Mouse (Mus musculus) cerebellum, postnatal 4 days (tissue): ENCODE results near the gene Il27.

Source experiments
- DNase-seq, 2 experiments: peaks; one replicate each; pipeline ENCODE4 v3.0.0; 2022; ENCODE audit warnings: low spot score in 2 of 2, mixed read lengths in 1 of 2

The Il27 gene

DNA sequence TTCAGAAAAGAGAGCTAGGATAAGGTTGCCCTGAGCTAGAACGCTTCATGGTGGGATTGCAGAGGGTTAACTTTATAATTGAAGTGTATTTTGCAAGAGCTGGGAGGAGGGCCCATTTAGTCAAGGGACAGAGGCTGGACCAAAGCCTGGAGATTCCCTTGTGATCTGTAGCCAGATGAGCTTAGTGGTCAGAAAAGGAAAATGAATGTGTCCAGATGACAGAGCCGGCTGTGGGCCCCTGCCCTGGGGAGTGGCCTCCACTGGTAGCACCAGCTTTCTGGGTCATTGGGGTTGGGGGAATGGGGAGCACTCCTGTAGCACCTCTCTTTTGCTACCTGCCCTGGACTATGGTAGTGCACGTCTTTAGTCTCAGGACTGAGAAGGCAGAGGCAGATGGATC lies 12.3 kb upstream of the Il27 start:
- no peak for DNase-seq

DNA sequence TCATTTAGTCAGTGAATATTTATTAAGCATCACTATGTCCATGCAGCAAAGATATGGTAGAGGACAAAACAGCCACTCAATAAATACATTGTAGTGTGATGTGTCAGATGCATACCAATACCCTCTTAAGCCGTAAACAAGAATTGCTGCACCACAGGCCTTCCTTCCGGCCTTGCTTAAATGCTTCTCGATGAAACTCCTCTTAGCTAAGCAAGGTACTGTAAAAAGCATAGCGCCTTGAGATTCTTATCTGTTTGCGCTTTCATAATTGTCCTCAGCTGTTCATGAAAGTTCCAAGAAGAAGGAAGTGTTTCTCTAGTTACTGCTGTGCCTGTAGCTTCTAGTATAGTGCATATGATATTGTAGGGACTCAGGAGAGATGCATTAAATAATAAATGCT lies 11.9 kb upstream of the Il27 start:
- no peak for DNase-seq

DNA sequence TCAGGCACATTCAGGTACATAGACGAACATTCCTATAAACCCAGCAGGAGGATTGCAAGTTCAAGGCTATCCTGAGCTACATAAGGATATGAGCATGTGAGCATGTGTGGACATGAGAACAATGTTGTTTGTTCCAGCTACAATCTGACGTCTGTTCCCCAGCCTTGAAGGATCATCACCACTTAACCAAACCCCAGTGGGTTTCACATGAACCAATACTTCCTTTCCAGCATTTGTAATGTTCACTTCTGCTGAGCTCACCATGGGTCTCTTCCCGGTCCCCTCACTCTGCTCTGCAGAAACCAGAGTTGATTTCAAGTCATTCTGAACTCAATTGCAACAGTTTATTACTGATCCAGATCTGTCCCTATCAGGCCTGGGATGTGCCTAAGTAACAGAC lies 7.9 kb upstream of the Il27 start:
- DNase-seq, result no peak

DNA sequence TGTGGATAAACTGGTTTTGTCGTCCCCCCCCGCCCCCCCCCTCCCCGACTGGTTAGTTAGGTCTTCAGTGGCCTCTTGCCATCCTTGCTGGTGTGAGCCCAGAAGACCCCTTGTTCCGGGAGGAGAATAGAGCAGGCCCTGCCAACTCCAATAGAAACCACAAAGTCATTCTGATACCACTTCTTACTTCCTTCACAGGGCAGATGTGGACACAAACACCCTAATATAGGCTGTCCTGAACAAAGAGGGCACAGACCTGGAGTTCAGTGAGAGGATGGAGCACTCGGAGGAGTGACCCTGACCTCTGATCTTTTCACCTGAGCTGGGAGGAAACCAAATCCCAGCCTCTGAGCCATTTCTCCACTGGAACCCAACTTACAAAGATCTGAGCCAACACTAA lies 7.2 kb upstream of the Il27 start:
- DNase-seq, result no peak

DNA sequence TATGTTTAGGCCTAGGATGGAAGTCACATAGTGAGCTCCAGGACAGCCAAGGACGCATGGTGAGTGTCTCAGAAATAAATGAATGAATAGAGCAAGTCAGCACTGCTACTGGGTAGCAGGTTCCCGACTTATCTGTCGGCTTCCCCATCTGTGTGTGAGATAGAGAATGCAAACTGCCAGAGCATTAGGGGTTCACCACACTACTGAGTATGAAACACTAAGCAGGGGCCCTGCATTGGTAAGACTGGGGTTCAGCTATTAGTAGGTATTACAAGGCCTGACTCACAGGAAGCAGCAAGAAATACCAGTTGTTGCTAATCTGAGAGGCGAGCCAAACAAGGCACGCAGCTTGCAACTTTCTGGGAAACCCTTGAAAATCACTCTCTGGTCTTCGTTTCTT lies 4.2 kb upstream of the Il27 start:
- DNase-seq, result no peak

DNA sequence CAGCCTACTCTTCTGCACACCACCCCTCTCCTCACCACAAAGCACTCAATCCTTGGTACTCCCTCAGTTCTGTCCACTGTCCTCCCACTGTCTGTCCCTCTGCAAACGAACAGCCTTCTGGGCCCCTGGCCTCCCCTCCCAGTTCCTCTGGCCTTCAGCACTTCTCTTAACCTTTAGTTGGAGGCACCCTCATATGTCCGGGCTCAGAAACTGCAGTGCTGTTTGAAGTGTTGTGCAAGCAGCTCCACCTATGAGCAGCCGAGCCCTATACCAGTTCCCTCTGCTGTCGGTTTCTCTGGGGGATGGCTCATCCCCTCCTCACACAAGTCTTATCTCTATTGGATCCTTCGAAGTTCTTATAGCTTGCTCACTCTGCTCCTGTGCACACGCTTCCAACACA lies 1.7 kb upstream of the Il27 start:
- DNase-seq, result no peak

DNA sequence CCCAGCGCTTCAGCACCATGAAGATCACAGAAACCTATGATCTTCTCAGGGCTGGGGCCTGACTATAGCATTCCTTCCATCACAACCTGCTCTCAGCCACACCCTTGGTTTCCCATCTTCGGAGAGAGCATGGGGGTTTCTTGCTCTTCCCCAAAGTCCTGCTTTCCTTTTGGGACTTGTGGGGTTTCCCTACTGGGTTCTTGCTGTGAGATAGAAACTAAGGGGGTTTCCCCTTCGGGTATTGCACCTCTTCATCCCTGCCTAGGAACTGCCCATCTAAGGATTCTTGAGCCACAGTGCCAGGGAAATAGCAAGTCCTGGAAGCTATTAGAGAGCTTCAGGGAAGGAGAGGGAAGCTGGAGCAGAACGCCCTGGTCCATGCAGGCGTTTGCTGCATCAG lies 1.1 kb upstream of the Il27 start:
- DNase-seq, result no peak

DNA sequence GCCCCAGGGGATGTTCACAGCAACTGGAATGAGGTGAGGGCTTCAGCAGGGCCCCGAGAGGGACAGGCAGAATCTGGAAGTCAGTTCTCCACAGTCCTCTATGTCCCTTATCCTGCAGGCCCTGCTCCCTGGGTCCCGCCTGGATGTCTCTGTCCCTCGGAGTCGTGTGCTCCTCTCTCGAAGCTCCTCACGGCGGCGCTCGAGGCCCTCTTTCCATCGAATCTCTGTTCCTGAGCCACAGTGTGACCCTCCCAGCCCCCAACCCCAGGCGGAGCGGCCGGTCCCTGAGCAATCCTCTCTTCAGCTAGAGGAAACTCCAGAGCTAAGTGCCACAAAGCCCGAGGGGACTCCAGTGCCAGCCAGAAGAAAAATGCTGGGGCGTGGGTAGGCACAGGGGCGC lies 7.0 kb downstream of the Il27 start:
- DNase-seq, result peak; percentile 46 to 67

DNA sequence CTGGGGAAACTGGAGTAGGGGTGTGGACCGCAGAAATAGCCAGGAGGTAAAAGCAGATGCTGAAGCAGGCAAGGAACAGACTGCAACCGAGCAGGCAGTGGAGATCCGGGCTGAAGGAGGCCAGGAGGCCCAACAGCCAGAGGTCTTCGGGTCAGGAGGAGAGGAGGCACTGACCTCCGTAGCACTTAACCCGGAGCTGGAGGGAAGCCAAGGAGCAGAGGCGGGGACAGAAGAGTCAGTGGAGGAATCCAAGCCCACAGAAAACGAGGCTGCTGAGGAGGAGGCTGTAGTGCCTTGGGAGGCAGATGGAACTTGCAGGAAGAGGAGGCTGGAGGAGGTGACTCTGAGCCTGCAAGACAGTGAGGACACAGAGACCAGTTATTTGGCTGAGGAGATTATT lies 7.9 kb downstream of the Il27 start:
- no peak for DNase-seq

DNA sequence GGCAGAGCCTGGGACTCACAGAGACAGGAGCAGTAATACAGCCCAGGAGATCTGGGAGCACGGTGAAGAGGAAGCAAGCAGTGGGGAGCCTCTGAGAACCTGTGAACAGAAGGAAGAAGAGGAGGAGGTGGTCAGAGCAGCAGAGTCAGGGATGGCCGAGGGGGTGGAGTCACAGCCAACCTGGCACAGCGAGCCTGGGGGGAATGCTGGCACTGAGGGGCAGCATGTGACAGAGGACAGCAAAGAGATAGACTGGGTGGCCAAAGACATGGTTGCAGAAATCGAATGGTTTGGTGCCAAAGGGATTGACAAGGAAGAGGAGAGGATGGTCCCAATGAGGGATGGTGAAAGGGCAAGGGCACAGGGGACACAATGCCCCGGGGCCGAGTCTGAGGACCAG lies 9.0 kb downstream of the Il27 start, which contains the start of gene Cln3:
TSS of gene Cln3 (minus strand) at position 101 of the 400 bp plus-strand sequence.
- DNase-seq, result no peak

DNA sequence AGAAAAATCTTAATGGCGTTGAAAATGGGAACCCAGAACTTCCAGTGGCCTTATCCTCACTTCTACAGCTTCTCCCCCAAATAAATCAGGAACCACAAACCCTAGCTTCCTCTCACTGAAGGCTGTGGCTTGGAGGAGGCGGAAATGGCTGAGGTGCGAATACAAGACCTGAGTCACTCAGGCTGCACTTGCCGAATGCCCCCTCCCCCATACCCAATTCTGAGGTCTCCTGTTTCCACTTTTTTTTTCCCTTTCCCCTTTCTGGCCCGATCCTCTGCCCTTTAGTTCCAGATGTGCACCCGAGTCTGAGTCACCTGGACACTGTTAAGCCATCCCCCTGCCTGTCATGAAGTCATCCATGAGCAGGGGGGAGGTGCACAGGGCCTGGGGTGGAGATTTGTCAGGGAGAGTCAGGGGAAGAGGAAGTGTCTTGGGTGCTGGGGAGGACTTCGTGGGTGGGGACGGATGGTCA lies 10.2 kb downstream of the Il27 start, which contains the start of gene Apobr:
TSS of gene Apobr (plus strand) at position 437 of the 472 bp plus-strand sequence.
- no peak for DNase-seq

DNA sequence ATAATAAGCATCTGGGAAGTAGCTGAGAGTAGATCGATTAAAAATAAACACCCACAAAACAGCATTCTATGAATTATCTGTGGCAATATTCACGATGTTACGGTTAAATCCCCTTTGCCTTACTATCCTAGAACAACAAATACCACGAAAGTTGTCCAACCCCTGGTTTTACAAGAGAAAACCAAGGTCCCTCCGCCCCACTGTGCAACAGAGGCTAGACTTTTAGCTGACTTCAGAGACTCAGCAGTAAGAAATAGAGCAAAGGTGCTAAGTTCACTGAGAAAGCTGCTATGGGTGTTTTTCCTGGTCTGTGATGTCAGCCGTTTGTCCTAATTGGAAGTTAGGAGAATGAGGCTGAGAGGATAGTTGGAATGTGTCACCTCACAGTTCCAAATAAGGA lies 11.0 kb downstream of the Il27 start:
- DNase-seq, result no peak

DNA sequence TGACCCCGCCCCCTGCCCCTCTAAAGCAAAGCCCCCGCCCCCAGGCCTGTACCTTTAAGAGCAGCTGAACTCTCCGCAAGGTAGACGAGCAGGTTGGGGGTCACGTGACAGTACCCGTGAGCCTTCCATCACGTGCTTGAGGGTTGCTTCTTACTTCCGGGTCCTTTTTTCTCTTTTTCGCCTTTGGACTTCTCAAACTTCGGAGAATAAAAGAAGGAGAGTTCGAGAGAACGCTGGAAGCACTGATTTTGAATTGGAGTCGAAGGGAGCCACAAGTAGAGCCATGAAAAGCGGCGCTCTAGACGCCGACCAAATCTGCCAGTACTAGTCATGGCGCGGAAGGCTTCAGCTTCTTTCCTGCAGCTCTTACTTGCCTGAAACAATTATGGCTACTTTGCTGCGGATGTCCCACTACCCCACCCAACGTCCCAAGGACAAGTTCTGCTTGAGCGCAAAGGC lies 11.5 kb downstream of the Il27 start:
- DNase-seq, result peak; percentile 62 to 78

DNA sequence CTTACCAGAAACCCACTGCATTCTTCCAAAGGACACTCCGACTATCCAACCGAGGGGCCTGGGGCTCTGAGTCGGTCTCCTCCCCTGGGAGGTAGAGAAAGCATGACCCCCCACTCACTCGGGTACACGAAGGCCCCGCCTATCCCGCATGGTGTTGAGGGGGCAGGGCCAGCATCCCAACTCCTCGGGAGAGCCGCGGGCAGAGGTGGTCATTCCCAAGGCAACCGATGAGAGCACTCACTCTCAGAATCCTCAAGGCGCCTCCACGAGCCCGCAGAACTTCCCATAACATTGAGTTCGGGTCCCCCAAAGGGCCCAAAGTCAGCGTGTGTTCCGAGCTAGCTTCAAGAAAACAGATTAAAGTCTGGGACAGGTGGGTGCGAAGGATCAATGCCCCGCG lies 12.0 kb downstream of the Il27 start:
- DNase-seq, result no peak

DNA sequence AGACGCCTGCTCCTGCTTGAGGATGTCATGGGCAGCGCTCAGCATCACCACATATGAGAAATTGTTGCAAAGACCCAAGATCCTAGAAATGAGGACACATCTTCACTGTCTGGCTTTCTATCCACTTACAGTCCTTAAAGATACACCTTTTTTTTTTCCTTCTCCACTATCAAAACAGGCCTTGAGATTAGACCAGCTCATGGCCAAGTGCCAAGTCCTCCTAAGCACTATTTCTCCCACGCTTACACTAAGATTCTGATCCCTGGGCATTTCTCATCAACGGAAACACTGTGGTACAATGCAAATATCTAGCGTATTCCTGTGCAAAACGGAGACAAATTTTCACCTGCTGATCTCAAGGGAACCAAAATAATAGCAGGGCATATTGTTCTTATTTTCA lies 13.1 kb downstream of the Il27 start:
- no peak for DNase-seq

DNA sequence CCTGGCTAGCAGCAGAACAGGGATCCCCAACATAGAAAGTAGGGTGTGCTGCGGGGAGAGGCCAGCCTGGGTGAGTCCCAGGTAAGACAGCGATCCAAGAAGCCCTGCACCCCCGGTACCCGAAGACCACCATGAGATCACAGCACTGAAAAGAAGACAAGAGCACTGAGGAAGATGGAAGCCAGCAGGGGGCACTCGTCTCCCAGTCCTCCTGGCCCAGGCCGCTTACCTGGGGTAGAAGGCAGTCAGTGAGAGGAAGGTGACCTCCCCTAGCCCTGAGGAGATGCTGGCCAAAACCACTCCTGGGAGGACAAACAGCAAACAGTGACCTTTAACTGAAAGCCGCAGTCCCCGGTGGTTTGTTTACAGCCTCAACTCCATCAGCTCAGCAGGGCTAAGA lies 15.6 kb downstream of the Il27 start:
- no peak for DNase-seq

DNA sequence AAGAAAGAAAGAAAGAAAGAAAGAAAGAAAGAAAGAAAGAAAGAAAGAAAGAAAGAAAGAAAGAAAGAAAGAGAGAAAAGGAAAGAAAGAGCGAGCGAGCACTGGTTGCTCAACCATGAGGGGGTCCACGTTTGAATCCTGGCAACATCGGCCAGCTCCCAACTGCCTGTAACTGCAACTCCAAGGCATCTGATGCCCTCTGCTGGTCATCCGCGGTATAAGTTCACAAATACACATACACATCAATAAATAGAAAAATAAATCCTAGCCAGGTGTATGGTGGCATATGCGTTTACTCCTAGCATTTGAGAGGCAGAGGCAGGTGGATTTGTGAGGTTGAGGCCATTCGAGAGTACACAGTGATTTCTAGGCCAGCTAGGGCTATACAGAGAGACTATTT lies 17.8 kb downstream of the Il27 start:
- DNase-seq, result peak in 1 of 2 experiments; percentile 41

DNA sequence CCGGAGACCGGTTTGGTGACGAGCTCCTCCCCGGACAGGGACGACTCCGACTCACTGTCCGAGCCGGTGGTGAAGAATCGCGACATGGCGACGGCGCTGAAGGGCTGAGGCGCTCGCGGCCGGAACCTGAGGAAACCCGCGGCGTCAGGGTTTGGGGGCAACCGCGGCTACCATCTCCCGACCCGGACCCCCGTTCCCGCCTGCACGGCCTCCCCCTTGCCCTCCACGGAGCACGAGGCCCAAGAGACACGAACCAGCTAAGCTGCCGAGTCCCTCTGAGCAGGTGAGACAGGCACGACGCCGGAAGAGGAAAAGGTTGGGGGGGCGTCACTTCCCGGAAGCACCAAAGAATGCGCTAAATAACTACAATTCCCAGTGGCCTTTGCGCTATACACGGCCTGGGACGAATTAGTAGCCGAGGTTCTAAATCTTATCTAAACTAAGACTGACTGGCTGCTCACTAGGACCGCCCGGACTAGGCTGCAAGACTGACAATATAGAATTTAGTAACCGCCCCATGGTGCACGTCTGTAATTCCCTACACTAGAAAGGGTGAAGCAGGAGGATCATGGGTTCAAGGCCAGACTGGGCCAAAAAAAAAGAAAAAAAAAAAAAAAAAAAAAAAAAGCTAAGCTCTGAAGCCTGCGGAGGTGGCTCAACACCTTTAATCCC lies 28.5 kb downstream of the Il27 start, which contains the start of gene Eif3c:
TSS of gene Eif3c (minus strand) at position 318 of the 672 bp plus-strand sequence.
- DNase-seq, result peak; percentile 36 to 69

DNA sequence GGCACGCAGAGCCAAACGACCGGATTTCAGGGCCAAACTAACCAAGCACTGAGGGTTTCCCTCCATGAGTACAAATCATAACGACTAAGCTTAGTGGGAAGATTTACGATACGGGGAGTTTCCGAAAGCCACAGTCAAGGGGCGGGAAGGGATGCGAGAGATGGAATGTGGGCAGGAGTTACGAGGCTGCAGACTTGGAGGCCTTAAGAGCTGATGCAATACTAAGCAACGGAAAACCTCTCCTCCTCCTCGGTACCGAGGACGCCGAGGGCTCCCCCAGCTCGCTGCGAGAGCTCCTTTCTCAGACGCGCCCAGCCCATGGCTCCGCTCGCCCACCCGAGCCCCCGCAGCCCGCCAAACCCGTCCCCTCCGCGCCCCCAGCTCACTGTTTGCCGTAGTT lies 29.0 kb downstream of the Il27 start:
- DNase-seq, result no peak

DNA sequence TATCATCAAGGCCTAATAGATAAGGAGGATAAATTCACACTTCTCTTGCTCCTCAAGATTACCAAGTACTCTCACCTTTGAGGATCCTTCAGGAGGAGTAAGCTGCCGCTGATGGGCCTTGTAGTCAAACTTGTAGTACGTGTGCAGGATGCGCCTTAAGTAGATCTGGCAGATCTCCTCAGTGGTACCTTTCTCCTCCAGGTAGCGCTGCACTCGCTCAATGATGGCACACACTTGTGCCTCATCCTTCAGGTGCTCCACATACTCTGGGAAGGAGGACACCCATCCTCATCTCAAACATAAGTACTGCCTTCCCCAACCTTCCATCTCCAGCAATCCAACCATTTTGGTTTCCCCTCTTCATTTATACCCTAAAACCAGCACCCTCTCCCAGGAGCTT lies 38.1 kb downstream of the Il27 start:
- no peak for DNase-seq

DNA sequence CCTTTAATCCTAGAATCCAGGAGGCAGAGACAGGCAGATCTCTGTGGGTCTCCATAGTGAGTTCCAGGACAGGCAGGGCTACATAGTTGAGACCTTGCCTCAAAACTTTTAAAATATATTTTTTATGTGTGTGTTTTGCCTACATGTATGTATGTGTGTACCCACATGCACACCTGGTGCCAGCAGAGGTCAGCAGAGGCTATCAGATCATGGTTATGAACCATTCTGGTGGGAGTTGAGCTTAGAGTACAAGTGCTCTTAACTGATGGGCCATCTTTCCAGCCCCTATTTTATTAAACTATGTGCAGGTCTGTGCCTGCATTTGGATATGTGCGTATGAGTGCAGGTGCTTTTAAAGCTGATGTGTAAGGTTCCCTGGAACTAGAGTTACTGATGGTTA lies 39.9 kb downstream of the Il27 start:
- no peak for DNase-seq

DNA sequence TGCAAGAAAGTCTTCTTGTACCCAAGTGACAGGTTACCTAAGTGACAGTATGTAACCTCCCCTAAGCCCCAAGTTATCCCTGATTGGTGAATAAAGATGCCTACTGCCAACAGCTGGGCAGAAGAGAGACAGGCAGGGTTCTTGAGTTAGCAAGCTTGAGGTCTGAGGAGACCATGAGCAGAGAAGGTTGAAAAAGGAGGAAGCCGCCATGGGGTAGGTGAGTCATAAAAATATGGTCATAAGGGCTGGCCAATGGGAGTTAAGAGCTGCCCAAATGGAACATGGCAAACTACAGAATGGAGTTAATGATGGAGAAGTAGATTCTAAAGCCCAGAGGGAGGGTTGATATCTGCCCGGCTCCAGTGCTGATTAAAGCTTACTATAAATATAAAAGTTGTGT lies 49.1 kb downstream of the Il27 start:
- DNase-seq, result no peak

DNA sequence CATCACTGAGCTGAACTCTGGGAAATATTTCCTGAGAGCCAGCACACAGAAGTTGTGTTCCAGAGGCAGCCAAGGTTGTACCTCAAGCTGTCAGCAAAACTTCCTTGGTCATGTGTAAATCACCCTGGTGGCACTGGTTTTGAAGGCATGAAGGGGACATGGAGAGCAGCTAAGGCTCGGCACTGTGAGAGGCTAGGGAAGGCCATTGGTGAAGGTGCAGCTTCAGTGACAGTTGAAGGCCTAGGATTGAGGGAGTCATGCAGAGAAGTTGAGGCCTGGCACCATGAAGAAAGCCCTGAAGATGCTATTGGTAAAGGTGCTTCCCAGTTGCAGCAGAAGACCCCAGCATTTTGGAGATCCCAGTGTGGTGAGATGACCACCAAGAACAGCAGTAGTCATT lies 53.1 kb downstream of the Il27 start:
- no peak for DNase-seq
